Mouse (Mus musculus) thymus, postnatal 0 days (tissue): ENCODE measurements around the gene Apoo. TPM values are rescaled to one million over a fixed set of nuclear protein-coding genes. Genes with fewer than 3 reads are reported as not detected.

Experiments
- microRNA-seq: library from miRNA; unstranded; fragments of <30 nt; microRNA quantifications from one replicate; pipeline ENCODE4, GENCODE M21; 2016; ENCODE audit warnings: borderline number of aligned reads
- polyA plus RNA-seq: library from polyadenylated mRNA; unstranded; fragments of >200 nt; fragmentation: Nextera tagmentation; extraction: Ambion mirVana; gene quantifications from 2 replicates; pipeline ENCODE4 v1.2.1, GENCODE M21; 2015

Gene Apoo
- polyA plus RNA-seq, 1 experiment from 2014 or later = 75.8 TPM

Small RNA genes lying within 50 kb of the gene (microRNA-seq; reads per million reads assigned to microRNA genes)
- not detected for gene Gm44477

Other genes starting within 250 kb of the Apoo start
- gene Zfx, start 243.4 kb upstream of the Apoo start, polyA plus RNA-seq = 30.9 and 34.5 TPM in 2 replicates
- gene Eif2s3x, start 154.3 kb upstream of the Apoo start, polyA plus RNA-seq = 75.1 and 78.5 TPM in 2 replicates
- gene Klhl15, start 132.5 kb upstream of the Apoo start, polyA plus RNA-seq = 9.6 and 12.2 TPM in 2 replicates
- gene Fam90a1b, start 340 bp upstream of the Apoo start, polyA plus RNA-seq = 0.14 and 0.35 TPM in 2 replicates
- gene Maged1, start 175.0 kb downstream of the Apoo start, polyA plus RNA-seq = 86.6 and 99.0 TPM in 2 replicates